In genomic region chr11:113630642-113631041, GRCm38 (mm10) we compare ENCODE assay signal across 14 mouse cellular contexts. TPM values are rescaled to one million over a fixed set of nuclear protein-coding genes. Genes with fewer than 3 reads are reported as not detected.
A peak's percentile ranks its signal among the peaks of the same experiment; 100 is the strongest.
DNase-seq lines count a peak whose midpoint lies in the region; ATAC-seq and TF ChIP-seq lines count a peak whose summit lies in the region.
"Had no signal": no experiment of that assay in that cellular context is flagged by ENCODE, and none has a peak within 500 bp of the region (broad histone marks: within the 10 kb centered on the region; RNA-seq: fewer than 3 reads in every experiment).

No protein-coding gene starts in this region.

- WGBS in forebrain, postnatal 0 days, result 56% methylated on average over 7 of the region's 7 CpGs
- 59% methylated on average over 7 of the region's 7 CpGs for WGBS in forebrain, embryonic 12.5 days
- 45% methylated on average over 7 of the region's 7 CpGs for whole genome bisulfite sequencing in liver, postnatal 0 days (ENCODE audit: insufficient replicate concordance)
- 65% methylated on average over 7 of the region's 7 CpGs for WGBS in limb, embryonic 10.5 days

- no peak overlapping the region for H3K4me3 ChIP-seq in forebrain, postnatal 0 days (ENCODE audit: low read depth, low read length)
- H3K4me3 ChIP-seq in forebrain, embryonic 12.5 days (replicated peaks), result no peak overlapping the region
- H3K4me3 ChIP-seq in liver, postnatal 0 days (ENCODE audit: low read depth, low read length), result no peak overlapping the region
- H3K4me3 ChIP-seq in ES-E14 (ENCODE audit: insufficient read depth in 1 of 2, low read depth in 1 of 2, low read length in 2 of 2, poor library complexity in 1 of 2, severe bottlenecking in 1 of 2), result no peak overlapping the region
- H3K4me3 ChIP-seq in limb, embryonic 10.5 days, result no peak overlapping the region
- H3K4me3 ChIP-seq: forebrain, embryonic 13.5 days had no signal

- DNase-seq in forebrain, postnatal 0 days, result peak; percentile 75
- no peak for DNase-seq in liver, postnatal 0 days
- DNase-seq in liver (no peak), ES-E14 (ENCODE audit: low read depth, low spot score) (no peak)
- peak; percentile 23 for DNase-seq in induced T-regulatory cell, adult 2 months (ENCODE audit: low read depth)
- DNase-seq in limb, embryonic 10.5 days (ENCODE audit: low spot score), result no peak
- DNase-seq: adrenal gland, postnatal 36 days; heart, adult 18-20 months; right cerebral cortex, adult 18-20 months had no signal

- no peak for TF ChIP-seq EP300 in liver, postnatal 0 days (IDR thresholded peaks at IDR 0.05; ENCODE audit: low read depth)

- H3K9ac ChIP-seq in forebrain, postnatal 0 days, result no peak overlapping the region
- no peak overlapping the region for H3K9ac ChIP-seq in forebrain, embryonic 12.5 days
- no peak overlapping the region for H3K9ac ChIP-seq in liver, postnatal 0 days (replicated peaks)
- no peak overlapping the region for H3K9ac ChIP-seq in ES-E14 (ENCODE audit: insufficient read depth, low read depth, low read length, poor library complexity, severe bottlenecking)
- H3K9ac ChIP-seq: forebrain, embryonic 13.5 days had no signal

- ATAC-seq in forebrain, postnatal 0 days, result peak; percentile 55; the same call in 1 of the 2 replicates
- ATAC-seq in forebrain, embryonic 12.5 days (ENCODE audit: low FRiP score), result no peak
- ATAC-seq in liver, postnatal 0 days, result no peak
- no peak for ATAC-seq in activated CD4-positive, CD25-positive, alpha-beta regulatory T cell, adult 4 months
- ATAC-seq: forebrain, embryonic 13.5 days had no signal

- peak; percentile 69 for TF ChIP-seq CTCF in forebrain, postnatal 0 days (IDR thresholded peaks at IDR 0.05; ENCODE audit: low read depth)
- TF ChIP-seq CTCF in liver, postnatal 0 days (IDR thresholded peaks at IDR 0.05; ENCODE audit: low read depth), result peak; percentile 56

- no peaks in the 10 kb centered on the region for H3K36me3 ChIP-seq in forebrain, postnatal 0 days (ENCODE audit: insufficient read depth)
- H3K36me3 ChIP-seq in forebrain, embryonic 12.5 days (replicated peaks), result no peaks in the 10 kb centered on the region
- no peaks in the 10 kb centered on the region for H3K36me3 ChIP-seq in liver, postnatal 0 days (replicated peaks; ENCODE audit: insufficient read depth, low read length)
- H3K36me3 ChIP-seq in ES-E14 (ENCODE audit: control insufficient read depth, insufficient read depth, low read length, poor library complexity, severe bottlenecking), result no peaks in the 10 kb centered on the region
- H3K36me3 ChIP-seq in limb, embryonic 10.5 days, result no peaks in the 10 kb centered on the region
- H3K36me3 ChIP-seq: G1E had no signal

- no peaks in the 10 kb centered on the region for H3K27me3 ChIP-seq in forebrain, postnatal 0 days (ENCODE audit: insufficient read depth, low read length)
- 0 out of 2 replicates have a peak, but pooled peaks cover 3% of the 10 kb centered on the region for H3K27me3 ChIP-seq in forebrain, embryonic 12.5 days
- no peaks in the 10 kb centered on the region for H3K27me3 ChIP-seq in liver, postnatal 0 days (ENCODE audit: insufficient read depth, low read length)
- no peaks in the 10 kb centered on the region for H3K27me3 ChIP-seq in limb, embryonic 10.5 days (ENCODE audit: low read depth, poor library complexity, severe bottlenecking)
- H3K27me3 ChIP-seq: forebrain, embryonic 13.5 days had no signal

- no peaks in the 10 kb centered on the region for H3K4me1 ChIP-seq in forebrain, postnatal 0 days (ENCODE audit: insufficient read depth)
- no peaks in the 10 kb centered on the region for H3K4me1 ChIP-seq in forebrain, embryonic 12.5 days
- H3K4me1 ChIP-seq in liver, postnatal 0 days (ENCODE audit: insufficient read depth), result peaks cover 3% of the 10 kb centered on the region; the same call in 1 of the 2 replicates
- no peaks in the 10 kb centered on the region for H3K4me1 ChIP-seq in ES-E14 (ENCODE audit: control insufficient read depth in 2 of 2, insufficient read depth in 2 of 2, low read length in 2 of 2, poor library complexity in 1 of 2)
- H3K4me1 ChIP-seq in limb, embryonic 10.5 days, result no peaks in the 10 kb centered on the region
- H3K4me1 ChIP-seq: forebrain, embryonic 13.5 days had no signal

- in situ Hi-C loops in ES-E14 (cut with MboI; ENCODE audit: low sequenced_read_pairs in 2 of 2, unreplicated experiment in 2 of 2), result loop anchor here in 1 of 2 experiments (25.0 kb wide), 1 partner anchor 443 kb away; no protein-coding TSS in a partner anchor

- no peaks in the 10 kb centered on the region for H3K9me3 ChIP-seq in forebrain, postnatal 0 days (ENCODE audit: low read length)
- no peaks in the 10 kb centered on the region for H3K9me3 ChIP-seq in forebrain, embryonic 12.5 days
- H3K9me3 ChIP-seq in liver, postnatal 0 days (ENCODE audit: low read length), result no peaks in the 10 kb centered on the region
- H3K9me3 ChIP-seq in ES-E14 (ENCODE audit: control insufficient read depth, insufficient read depth, low read depth, low read length), result no peaks in the 10 kb centered on the region
- H3K9me3 ChIP-seq in limb, embryonic 10.5 days (replicated peaks), result no peaks in the 10 kb centered on the region
- H3K9me3 ChIP-seq: forebrain, embryonic 13.5 days had no signal

- no peak overlapping the region for H3K27ac ChIP-seq in forebrain, postnatal 0 days (ENCODE audit: low read depth, low read length)
- no peak overlapping the region for H3K27ac ChIP-seq in forebrain, embryonic 12.5 days
- no peak overlapping the region for H3K27ac ChIP-seq in liver, postnatal 0 days (ENCODE audit: low read depth)
- no peak overlapping the region for H3K27ac ChIP-seq in ES-E14 (ENCODE audit: insufficient read depth, low read depth, low read length, poor library complexity, severe bottlenecking)
- no peak overlapping the region for H3K27ac ChIP-seq in limb, embryonic 10.5 days
- H3K27ac ChIP-seq: forebrain, embryonic 13.5 days had no signal

- H3K4me2 ChIP-seq in forebrain, postnatal 0 days (ENCODE audit: low read depth), result no peak overlapping the region
- H3K4me2 ChIP-seq in forebrain, embryonic 12.5 days, result no peak overlapping the region
- no peak overlapping the region for H3K4me2 ChIP-seq in liver, postnatal 0 days (ENCODE audit: low read depth, low read length)
- H3K4me2 ChIP-seq: forebrain, embryonic 13.5 days had no signal

TF ChIP-seq in ES-E14, 5 proteins besides CTCF, POLR2A, EP300 and RAD21:
- no peak for TF ChIP-seq ZNF384 (IDR thresholded peaks at IDR 0.05; ENCODE audit: low read depth, low read length)
- peak; percentile 59 for TF ChIP-seq ZC3H11A (IDR thresholded peaks at IDR 0.05; ENCODE audit: borderline replicate concordance, low read depth, low read length)

RNA-seq across cellular contexts. Expression of gene Sstr2, which starts 11.5 kb away (rescaled TPM):
- total RNA-seq in forebrain, postnatal 0 days (2014; rRNA removed), result 19.9 and 32.2 TPM in 2 replicates
- polyA plus RNA-seq in forebrain, postnatal 0 days (2015; fragmentation: Nextera tagmentation; extraction: Ambion mirVana), result 23.1 and 27.1 TPM in 2 replicates
- polyA plus RNA-seq in forebrain, embryonic 12.5 days (2016; fragmentation: Nextera tagmentation; extraction: Ambion mirVana), result 22.4 and 25.4 TPM in 2 replicates
- polyA plus RNA-seq in liver, postnatal 0 days (2015; fragmentation: Nextera tagmentation; extraction: Ambion mirVana), result 1.6 and 2.0 TPM in 2 replicates
- total RNA-seq in ES-E14 (2012; rRNA removed), result 0.45 and 0.90 TPM in 2 replicates
- not detected for polyA plus RNA-seq in activated CD4-positive, CD25-positive, alpha-beta regulatory T cell, adult 4 months (2017; shearing (Covaris generic))
- 0.55 and 0.68 TPM in 2 replicates for polyA plus RNA-seq in limb, embryonic 10.5 days (2016; fragmentation: Nextera tagmentation; extraction: Ambion mirVana)
- total RNA-seq: heart, adult 18-20 months; megakaryocyte, adult 5-6 weeks had no signal
- polyA plus RNA-seq: G1E had no signal

RNA-seq across cellular contexts. Expression of gene Cog1, which starts 18.3 kb away (rescaled TPM):
- total RNA-seq in forebrain, postnatal 0 days (2014; rRNA removed), result 37.2 and 48.8 TPM in 2 replicates
- 25.3 and 28.6 TPM in 2 replicates for polyA plus RNA-seq in forebrain, postnatal 0 days (2015; fragmentation: Nextera tagmentation; extraction: Ambion mirVana)
- polyA plus RNA-seq in forebrain, embryonic 12.5 days (2016; fragmentation: Nextera tagmentation; extraction: Ambion mirVana), result 35.3 and 38.3 TPM in 2 replicates
- polyA plus RNA-seq in liver, postnatal 0 days (2015; fragmentation: Nextera tagmentation; extraction: Ambion mirVana), result 6.5 and 7.1 TPM in 2 replicates
- total RNA-seq in ES-E14 (2012; rRNA removed), result 19.1 TPM in 2 replicates
- 10 to 100 TPM; 17.6 to 17.9 TPM for polyA plus RNA-seq in activated CD4-positive, CD25-positive, alpha-beta regulatory T cell, adult 4 months (2017; shearing (Covaris generic))
- polyA plus RNA-seq in limb, embryonic 10.5 days (2016; fragmentation: Nextera tagmentation; extraction: Ambion mirVana), result 26.3 and 31.1 TPM in 2 replicates

RNA-seq across cellular contexts. Expression of gene Slc39a11, which starts 19.2 kb away (rescaled TPM):
- 36.9 and 48.2 TPM in 2 replicates for total RNA-seq in forebrain, postnatal 0 days (2014; rRNA removed)
- polyA plus RNA-seq in forebrain, postnatal 0 days (2015; fragmentation: Nextera tagmentation; extraction: Ambion mirVana), result 33.1 and 39.1 TPM in 2 replicates
- 23.9 and 25.1 TPM in 2 replicates for polyA plus RNA-seq in forebrain, embryonic 12.5 days (2016; fragmentation: Nextera tagmentation; extraction: Ambion mirVana)
- 10.2 and 10.9 TPM in 2 replicates for polyA plus RNA-seq in liver, postnatal 0 days (2015; fragmentation: Nextera tagmentation; extraction: Ambion mirVana)
- 17.0 and 18.0 TPM in 2 replicates for total RNA-seq in ES-E14 (2012; rRNA removed)
- 10 to 100 TPM; 12.5 to 17.1 TPM for polyA plus RNA-seq in activated CD4-positive, CD25-positive, alpha-beta regulatory T cell, adult 4 months (2017; shearing (Covaris generic))
- polyA plus RNA-seq in limb, embryonic 10.5 days (2016; fragmentation: Nextera tagmentation; extraction: Ambion mirVana), result 14.2 and 15.7 TPM in 2 replicates

RNA-seq across cellular contexts. Expression of gene Fam104a, which starts 53.3 kb away (rescaled TPM):
- 37.6 and 38.7 TPM in 2 replicates for total RNA-seq in forebrain, postnatal 0 days (2014; rRNA removed)
- 54.7 and 58.9 TPM in 2 replicates for polyA plus RNA-seq in forebrain, postnatal 0 days (2015; fragmentation: Nextera tagmentation; extraction: Ambion mirVana)
- polyA plus RNA-seq in forebrain, embryonic 12.5 days (2016; fragmentation: Nextera tagmentation; extraction: Ambion mirVana), result 53.2 and 56.7 TPM in 2 replicates
- 24.1 and 26.5 TPM in 2 replicates for polyA plus RNA-seq in liver, postnatal 0 days (2015; fragmentation: Nextera tagmentation; extraction: Ambion mirVana)
- total RNA-seq in ES-E14 (2012; rRNA removed), result 13.8 and 18.0 TPM in 2 replicates
- polyA plus RNA-seq in activated CD4-positive, CD25-positive, alpha-beta regulatory T cell, adult 4 months (2017; shearing (Covaris generic)), result 10 to 100 TPM; 16.4 to 18.6 TPM
- 55.0 and 55.4 TPM in 2 replicates for polyA plus RNA-seq in limb, embryonic 10.5 days (2016; fragmentation: Nextera tagmentation; extraction: Ambion mirVana)

RNA-seq across cellular contexts. Expression of gene D11Wsu47e, which starts 53.6 kb away (rescaled TPM):
- total RNA-seq in forebrain, postnatal 0 days (2014; rRNA removed), result 34.2 and 36.7 TPM in 2 replicates
- polyA plus RNA-seq in forebrain, postnatal 0 days (2015; fragmentation: Nextera tagmentation; extraction: Ambion mirVana), result 23.4 and 25.7 TPM in 2 replicates
- polyA plus RNA-seq in forebrain, embryonic 12.5 days (2016; fragmentation: Nextera tagmentation; extraction: Ambion mirVana), result 24.5 and 25.7 TPM in 2 replicates
- polyA plus RNA-seq in liver, postnatal 0 days (2015; fragmentation: Nextera tagmentation; extraction: Ambion mirVana), result 4.3 and 4.6 TPM in 2 replicates
- total RNA-seq in ES-E14 (2012; rRNA removed), result 33.1 and 38.5 TPM in 2 replicates
- polyA plus RNA-seq in activated CD4-positive, CD25-positive, alpha-beta regulatory T cell, adult 4 months (2017; shearing (Covaris generic)), result 1 to 10 TPM; 6.8 to 8.6 TPM
- polyA plus RNA-seq in limb, embryonic 10.5 days (2016; fragmentation: Nextera tagmentation; extraction: Ambion mirVana), result 26.7 and 28.4 TPM in 2 replicates

Comparison
In these comparisons a context has a peak if more than half of its experiments do, and no peak if none do; other contexts are left out.
1. DNase-seq: peak in forebrain, postnatal 0 days (single experiment) and induced T-regulatory cell, adult 2 months (single experiment); none in liver, postnatal 0 days (single experiment), liver (single experiment), ES-E14 (single experiment) and limb, embryonic 10.5 days (single experiment).